Mouse (Mus musculus): ENCODE data around the gene Cyb5rl. TPM values are rescaled to one million over a fixed set of nuclear protein-coding genes. Genes with fewer than 3 reads are reported as not detected.

The Cyb5rl gene
- total RNA-seq, 2 experiments from 2014 or later: 11.0 to 12.4 TPM

- DNase-seq (ENCODE audit: low spot score in 2 of 2): no peak
These were observed 8.0 kb upstream of the Cyb5rl start for GRCm38 (mm10) chr4:107058781-107059180.

- no peak for DNase-seq (ENCODE audit: low spot score in 2 of 2)
These were observed 5.2 kb upstream of the Cyb5rl start for GRCm38 (mm10) chr4:107061560-107061959.

- DNase-seq (ENCODE audit: low spot score in 2 of 2): no peak
These were observed 3.6 kb upstream of the Cyb5rl start for GRCm38 (mm10) chr4:107063214-107063613.

GRCm38 (mm10) chr4:107064394-107065098 lies 2.2 kb upstream of the Cyb5rl start:
- no peak for DNase-seq (ENCODE audit: low spot score in 2 of 2)

GRCm38 (mm10) chr4:107067151-107067840 lies 508 bp downstream of the Cyb5rl start:
- DNase-seq (ENCODE audit: low spot score in 2 of 2): no peak

GRCm38 (mm10) chr4:107072343-107072742 lies 5.6 kb downstream of the Cyb5rl start:
- no peak for DNase-seq (ENCODE audit: low spot score in 2 of 2)

- DNase-seq (ENCODE audit: low spot score in 2 of 2): no peak
These were observed 8.7 kb downstream of the Cyb5rl start for GRCm38 (mm10) chr4:107075456-107075855.

GRCm38 (mm10) chr4:107078894-107079293 lies 12.1 kb downstream of the Cyb5rl start:
- DNase-seq (ENCODE audit: low spot score in 2 of 2): no peak

- DNase-seq (ENCODE audit: low spot score in 2 of 2): no peak
These were observed 12.9 kb downstream of the Cyb5rl start for GRCm38 (mm10) chr4:107079716-107080115.

GRCm38 (mm10) chr4:107082185-107082584 lies 15.4 kb downstream of the Cyb5rl start:
- DNase-seq (ENCODE audit: low spot score in 2 of 2): no peak

- DNase-seq (ENCODE audit: low spot score in 2 of 2): no peak
These were observed 16.3 kb downstream of the Cyb5rl start for GRCm38 (mm10) chr4:107083126-107083525.

- no peak for DNase-seq (ENCODE audit: low spot score in 2 of 2)
These were observed 17.6 kb downstream of the Cyb5rl start for GRCm38 (mm10) chr4:107084343-107084742.

GRCm38 (mm10) chr4:107084858-107085257 lies 18.1 kb downstream of the Cyb5rl start:
- DNase-seq (ENCODE audit: low spot score in 2 of 2): peak; percentile 65 to 74

GRCm38 (mm10) chr4:107091696-107092095 lies 24.9 kb downstream of the Cyb5rl start:
- no peak for DNase-seq (ENCODE audit: low spot score in 2 of 2)

- no peak for DNase-seq (ENCODE audit: low spot score in 2 of 2)
These were observed 27.8 kb downstream of the Cyb5rl start for GRCm38 (mm10) chr4:107094484-107095187.

GRCm38 (mm10) chr4:107096043-107096442 lies 29.3 kb downstream of the Cyb5rl start:
- DNase-seq (ENCODE audit: low spot score in 2 of 2): peak in 1 of 2 experiments; percentile 21

- DNase-seq (ENCODE audit: low spot score in 2 of 2): no peak
These were observed 30.1 kb downstream of the Cyb5rl start, which contains the start of gene Cdcp2 for GRCm38 (mm10) chr4:107096841-107097373. Gene Cdcp2 (plus strand): TSS chr4:107096891.

- DNase-seq (ENCODE audit: low spot score in 2 of 2): peak in 1 of 2 experiments; percentile 18
These were observed 31.1 kb downstream of the Cyb5rl start for GRCm38 (mm10) chr4:107097871-107098270.

GRCm38 (mm10) chr4:107098375-107098774 lies 31.6 kb downstream of the Cyb5rl start:
- DNase-seq (ENCODE audit: low spot score in 2 of 2): no peak

- no peak for DNase-seq (ENCODE audit: low spot score in 2 of 2)
These were observed 32.2 kb downstream of the Cyb5rl start for GRCm38 (mm10) chr4:107098791-107099525.

GRCm38 (mm10) chr4:107102220-107102619 lies 35.4 kb downstream of the Cyb5rl start:
- DNase-seq (ENCODE audit: low spot score in 2 of 2): no peak

All from layer of hippocampus, postnatal 14 days (tissue).